Mouse (Mus musculus) intestine, embryonic 16.5 days (tissue): ENCODE data around the gene Ccdc124. TPM values are rescaled to one million over a fixed set of nuclear protein-coding genes. Genes with fewer than 3 reads are reported as not detected.

Experiments used
- ATAC-seq: fragments of 200-750 bp; cut with Nextera tagmentation; 2 replicates; pipeline ENCODE4 v1.8.0; 2017; ENCODE audit warnings: moderate TSS enrichment, moderate library complexity
- H3K27ac ChIP-seq: fragments of 300-500 bp; sonication (generic); 2 replicates; pipeline ENCODE4 v1.5.1; 2014; ENCODE audit warnings: mild to moderate bottlenecking, low read length
- H3K27me3 ChIP-seq: fragments of 300-500 bp; sonication (generic); replicated peaks from 2 replicates; pipeline ENCODE4 v1.6.1; 2014; ENCODE audit warnings: low read length, control low read depth, mixed read lengths; ENCODE audit not compliant: control insufficient read depth, insufficient read depth
- H3K36me3 ChIP-seq: fragments of 300-500 bp; sonication (generic); 2 replicates; pipeline ENCODE4 v1.6.1; 2014; ENCODE audit warnings: low read length, control low read depth; ENCODE audit not compliant: control insufficient read depth, insufficient read depth
- H3K4me1 ChIP-seq: fragments of 300-500 bp; sonication (generic); 2 replicates; pipeline ENCODE4 v1.6.1; 2014; ENCODE audit warnings: low read length, control low read depth, mixed read lengths; ENCODE audit not compliant: control insufficient read depth, insufficient read depth
- H3K4me2 ChIP-seq: fragments of 300-500 bp; sonication (generic); 2 replicates; pipeline ENCODE4 v1.6.1; 2014; ENCODE audit warnings: low read depth, low read length, control low read depth
- H3K4me3 ChIP-seq: fragments of 300-500 bp; sonication (generic); 2 replicates; pipeline ENCODE4 v1.5.1; 2014; ENCODE audit warnings: mild to moderate bottlenecking, low read length
- H3K9ac ChIP-seq: fragments of 300-500 bp; sonication (generic); 2 replicates; pipeline ENCODE4 v1.6.1; 2014; ENCODE audit warnings: low read depth, low read length
- H3K9me3 ChIP-seq: fragments of 300-500 bp; sonication (generic); 2 replicates; pipeline ENCODE4 v1.6.1; 2016; ENCODE audit warnings: low read length, control low read depth; ENCODE audit not compliant: control insufficient read depth
- WGBS: fragments of 180-500 bp; shearing (Covaris S2); extraction: QIAGEN DNeasy Blood & Tissue Kit; methylation state at CpG from one replicate; pipeline ENCODE4 v1.1.7; 2014; 5-methylcytosine and 5-hydroxymethylcytosine counted together
- polyA plus RNA-seq: library from polyadenylated mRNA; unstranded; fragments of >200 nt; fragmentation: Nextera tagmentation; extraction: Ambion mirVana; gene quantifications from 2 replicates; pipeline ENCODE4 v1.2.1, GENCODE M21; 2015

Ccdc124 gene
- polyA plus RNA-seq, result 79.3 and 90.1 TPM in 2 replicates

GRCm38 (mm10) chr8:70873364-70873985, at the start of gene Ccdc124:
Gene Ccdc124, minus strand, starts transcription at chr8:70873935.
- Histone ChIP-seq H3K27me3 (no peaks in the 10 kb centered on the region), H3K4me3 (peak within 1 kb of the TSS; percentile 92), H3K27ac (peak within 1 kb of the TSS; percentile 74), H3K9ac (peak within 1 kb of the TSS; percentile 84), H3K36me3 (no peaks in the 10 kb centered on the region), H3K4me2 (peak within 1 kb of the TSS; percentile 89), H3K4me1 (peaks cover 9% of the 10 kb centered on the region), H3K9me3 (no peaks in the 10 kb centered on the region)
- WGBS, result 1% methylated on average over 46 of the region's 46 CpGs
- peak; percentile 91 for ATAC-seq

- H3K4me3 ChIP-seq, result no peak overlapping the region
- H3K9ac ChIP-seq, result no peak overlapping the region
- no peak overlapping the region for H3K4me2 ChIP-seq
- no peak overlapping the region for H3K27ac ChIP-seq
- WGBS, result 80% methylated on average over 9 of the region's 9 CpGs
- ATAC-seq, result no peak
- no peaks in the 10 kb centered on the region for H3K4me1 ChIP-seq
- H3K9me3 ChIP-seq, result no peaks in the 10 kb centered on the region
- H3K27me3 ChIP-seq, result no peaks in the 10 kb centered on the region
- peaks cover 15% of the 10 kb centered on the region for H3K36me3 ChIP-seq
These were observed 46.6 kb upstream of the Ccdc124 start for GRCm38 (mm10) chr8:70920049-70920922.

- no peak overlapping the region for H3K4me2 ChIP-seq
- H3K36me3 ChIP-seq, result peaks cover 36% of the 10 kb centered on the region
- no peaks in the 10 kb centered on the region for H3K4me1 ChIP-seq
- WGBS, result 93% methylated on average over 17 of the region's 17 CpGs
- no peak overlapping the region for H3K4me3 ChIP-seq
- no peaks in the 10 kb centered on the region for H3K9me3 ChIP-seq
- H3K27me3 ChIP-seq, result no peaks in the 10 kb centered on the region
- ATAC-seq, result no peak
- H3K9ac ChIP-seq, result no peak overlapping the region
- H3K27ac ChIP-seq, result no peak overlapping the region
These were observed 41.0 kb upstream of the Ccdc124 start for GRCm38 (mm10) chr8:70914704-70915103.

- Histone ChIP-seq H3K9ac (no peak overlapping the region), H3K27ac (no peak overlapping the region), H3K9me3 (no peaks in the 10 kb centered on the region), H3K27me3 (no peaks in the 10 kb centered on the region), H3K36me3 (peaks cover 35% of the 10 kb centered on the region), H3K4me3 (no peak overlapping the region), H3K4me2 (no peak overlapping the region), H3K4me1 (no peaks in the 10 kb centered on the region)
- ATAC-seq, result no peak
- WGBS, result 93% methylated on average over 26 of the region's 26 CpGs
These were observed 39.8 kb upstream of the Ccdc124 start for GRCm38 (mm10) chr8:70913523-70913922.

GRCm38 (mm10) chr8:70912955-70913354, 39.2 kb upstream of the Ccdc124 start:
- no peaks in the 10 kb centered on the region for H3K4me1 ChIP-seq
- H3K9me3 ChIP-seq, result no peaks in the 10 kb centered on the region
- H3K4me3 ChIP-seq, result no peak overlapping the region
- 92% methylated on average over 30 of the region's 30 CpGs for WGBS
- no peak for ATAC-seq
- H3K27ac ChIP-seq, result no peak overlapping the region
- no peaks in the 10 kb centered on the region for H3K27me3 ChIP-seq
- H3K4me2 ChIP-seq, result no peak overlapping the region
- H3K9ac ChIP-seq, result no peak overlapping the region
- H3K36me3 ChIP-seq, result peaks cover 30% of the 10 kb centered on the region

GRCm38 (mm10) chr8:70911596-70911995, 37.9 kb upstream of the Ccdc124 start:
- no peak overlapping the region for H3K9ac ChIP-seq
- no peak overlapping the region for H3K27ac ChIP-seq
- H3K36me3 ChIP-seq, result peaks cover 21% of the 10 kb centered on the region
- WGBS, result 75% methylated on average over 5 of the region's 5 CpGs
- no peaks in the 10 kb centered on the region for H3K9me3 ChIP-seq
- H3K4me2 ChIP-seq, result no peak overlapping the region
- H3K27me3 ChIP-seq, result no peaks in the 10 kb centered on the region
- H3K4me3 ChIP-seq, result no peak overlapping the region
- no peak for ATAC-seq
- peaks cover 6% of the 10 kb centered on the region for H3K4me1 ChIP-seq

GRCm38 (mm10) chr8:70907518-70907917, 33.8 kb upstream of the Ccdc124 start:
- H3K4me1 ChIP-seq, result peaks cover 11% of the 10 kb centered on the region
- no peak for ATAC-seq
- 87% methylated on average over 2 of the region's 2 CpGs for WGBS

GRCm38 (mm10) chr8:70905831-70906736, 32.3 kb upstream of the Ccdc124 start, which contains the start of gene Map1s:
Gene Map1s, plus strand, starts transcription at chr8:70905932.
- Histone ChIP-seq H3K4me2 (peak within 1 kb of the TSS; percentile 78), H3K27ac (peak within 1 kb of the TSS; percentile 86), H3K4me3 (peak within 1 kb of the TSS; percentile 85), H3K9me3 (no peaks in the 10 kb centered on the region), H3K27me3 (no peaks in the 10 kb centered on the region), H3K36me3 (no peaks in the 10 kb centered on the region; the same call in 1 of the 2 replicates), H3K4me1 (peaks cover 11% of the 10 kb centered on the region), H3K9ac (peak within 1 kb of the TSS; percentile 77)
- under 1% methylated on average over 73 of the region's 86 CpGs for WGBS
- peak; percentile 88 for ATAC-seq

More at GRCm38 (mm10) chr8:70907518-70907917, 33.8 kb upstream of the Ccdc124 start:
- Histone ChIP-seq H3K4me3 (no peak overlapping the region), H3K9ac (no peak overlapping the region), H3K36me3 (peaks cover 3% of the 10 kb centered on the region), H3K4me2 (no peak overlapping the region), H3K27ac (no peak overlapping the region), H3K27me3 (no peaks in the 10 kb centered on the region), H3K9me3 (no peaks in the 10 kb centered on the region)

- peak; percentile 24 for ATAC-seq
- Histone ChIP-seq H3K36me3 (no peaks in the 10 kb centered on the region), H3K4me1 (peaks cover 11% of the 10 kb centered on the region), H3K9ac (peak overlapping the region; percentile 77), H3K27ac (peak overlapping the region; percentile 86), H3K4me3 (peak overlapping the region; percentile 85), H3K27me3 (no peaks in the 10 kb centered on the region), H3K9me3 (no peaks in the 10 kb centered on the region), H3K4me2 (peak overlapping the region; percentile 78)
- 16% methylated on average over 8 of the region's 8 CpGs for WGBS
These were observed 31.7 kb upstream of the Ccdc124 start for GRCm38 (mm10) chr8:70905463-70905830.
